Mouse (Mus musculus) inflammation-experienced regulatory T-cells, adult 6 months (primary cell): ENCODE data around the gene Mettl7b. TPM values are rescaled to one million over a fixed set of nuclear protein-coding genes. Genes with fewer than 3 reads are reported as not detected.
"Not testable (repeated sequence)": the region's sequence is repeated elsewhere in the genome, so short reads cannot be mapped to it uniquely, and the experiment has no call there.

ENCODE experiments used
- ATAC-seq: one replicate; pipeline ENCODE4 v1.8.0; 2017
- polyA plus RNA-seq, 3 experiments: library from polyadenylated mRNA; unstranded; fragments of 100-300 nt; shearing (Covaris generic); gene quantifications; one replicate each; pipeline ENCODE4 v1.2.1; 2017

Mettl7b gene
- polyA plus RNA-seq, result not detected

GRCm38 (mm10) chr10:128960590-128961584, at the start of gene Mettl7b:
Gene Mettl7b, minus strand, starts transcription at chr10:128960988.
- ATAC-seq, result no peak

GRCm38 (mm10) chr10:129010288-129010841, 49.6 kb upstream of the Mettl7b start, which contains the start of gene Olfr763:
Gene Olfr763, plus strand, starts transcription at chr10:129010791.
- no peak for ATAC-seq

DNA sequence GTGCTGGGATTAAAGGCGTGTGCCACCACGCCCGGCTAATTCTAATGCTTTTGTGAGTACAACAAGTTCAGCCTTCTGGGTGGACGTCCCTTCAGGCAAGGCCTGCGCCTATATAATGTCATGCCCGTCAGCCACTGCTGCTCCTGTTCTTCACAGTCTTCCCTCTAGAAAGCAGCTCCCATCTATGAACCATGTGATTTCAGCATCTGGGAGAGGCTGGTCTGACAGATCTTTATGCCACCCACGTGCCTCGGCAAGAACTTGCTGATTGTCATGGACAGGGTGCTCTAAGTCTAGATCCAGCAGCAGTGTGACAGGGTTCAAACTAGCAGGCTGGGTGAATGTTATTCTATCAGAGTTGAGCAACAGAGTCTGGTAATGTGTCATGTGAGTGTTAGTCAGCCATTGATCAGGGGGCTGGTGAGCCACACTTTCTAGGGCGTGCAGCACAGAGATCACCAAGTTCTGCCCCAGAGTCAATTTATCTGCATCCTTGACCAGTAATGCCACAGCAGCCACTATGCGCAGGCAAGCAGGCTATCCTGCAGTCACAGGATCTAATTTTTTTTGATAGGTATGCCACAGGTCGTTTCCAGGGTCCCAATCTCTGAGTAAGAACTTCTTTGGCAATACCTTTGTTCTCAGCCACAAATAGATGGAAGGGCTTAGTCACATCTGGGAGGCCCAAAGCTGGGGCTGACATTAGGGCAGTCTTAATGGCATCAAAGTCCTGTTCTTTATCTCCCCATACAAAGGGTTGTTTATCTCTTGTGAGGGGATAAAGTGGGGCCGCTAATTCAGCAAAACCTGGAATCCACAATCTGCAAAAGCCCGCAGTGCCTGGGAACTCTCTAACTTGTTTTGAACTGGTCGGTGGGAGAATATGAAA, 43.5 kb upstream of the Mettl7b start:
- ATAC-seq, result no peak

- ATAC-seq, result no peak
These were observed 35.8 kb upstream of the Mettl7b start for GRCm38 (mm10) chr10:128996523-128997040.

GRCm38 (mm10) chr10:128995796-128996195, 35.0 kb upstream of the Mettl7b start:
- no peak for ATAC-seq

- peak; percentile 64 for ATAC-seq
These were observed 30.2 kb upstream of the Mettl7b start for GRCm38 (mm10) chr10:128990994-128991393.

DNA sequence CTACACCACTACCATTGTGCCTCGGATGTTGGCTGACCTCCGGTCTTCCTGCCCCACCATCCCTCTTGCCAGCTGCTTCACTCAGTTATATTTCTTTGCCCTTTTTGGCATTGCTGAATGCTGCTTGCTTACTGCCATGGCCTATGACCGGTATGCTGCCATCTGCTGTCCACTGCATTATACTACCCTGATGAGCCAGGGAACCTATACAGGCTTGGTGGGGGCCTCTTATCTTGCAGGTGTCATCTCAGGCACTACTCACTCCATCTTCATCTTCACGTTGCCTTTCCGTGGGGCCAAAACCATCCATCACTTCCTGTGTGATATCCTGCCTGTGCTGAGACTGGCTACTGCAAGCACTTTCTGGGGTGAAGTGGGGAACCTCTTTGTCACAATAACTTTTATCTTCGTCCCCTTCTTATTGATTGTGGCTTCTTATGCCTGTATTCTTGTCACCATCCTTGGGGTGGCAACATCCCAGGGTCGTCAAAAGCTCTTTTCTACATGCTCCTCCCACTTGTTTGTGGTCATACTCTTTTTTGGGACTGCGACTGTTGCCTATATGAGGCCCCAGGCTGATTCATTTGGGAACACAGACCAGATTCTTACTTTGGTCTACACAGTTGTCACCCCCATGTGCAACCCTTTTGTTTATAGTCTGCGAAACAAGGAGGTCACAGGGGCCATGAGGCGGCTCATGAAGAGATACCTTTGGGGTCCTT, 29.5 kb upstream of the Mettl7b start:
- peak; percentile 56 for ATAC-seq

- ATAC-seq, result not testable (repeated sequence)
These were observed 28.3 kb upstream of the Mettl7b start, which contains the start of gene Olfr9 for GRCm38 (mm10) chr10:128989131-128989530. Gene Olfr9, plus strand, starts transcription at chr10:128989431.

DNA sequence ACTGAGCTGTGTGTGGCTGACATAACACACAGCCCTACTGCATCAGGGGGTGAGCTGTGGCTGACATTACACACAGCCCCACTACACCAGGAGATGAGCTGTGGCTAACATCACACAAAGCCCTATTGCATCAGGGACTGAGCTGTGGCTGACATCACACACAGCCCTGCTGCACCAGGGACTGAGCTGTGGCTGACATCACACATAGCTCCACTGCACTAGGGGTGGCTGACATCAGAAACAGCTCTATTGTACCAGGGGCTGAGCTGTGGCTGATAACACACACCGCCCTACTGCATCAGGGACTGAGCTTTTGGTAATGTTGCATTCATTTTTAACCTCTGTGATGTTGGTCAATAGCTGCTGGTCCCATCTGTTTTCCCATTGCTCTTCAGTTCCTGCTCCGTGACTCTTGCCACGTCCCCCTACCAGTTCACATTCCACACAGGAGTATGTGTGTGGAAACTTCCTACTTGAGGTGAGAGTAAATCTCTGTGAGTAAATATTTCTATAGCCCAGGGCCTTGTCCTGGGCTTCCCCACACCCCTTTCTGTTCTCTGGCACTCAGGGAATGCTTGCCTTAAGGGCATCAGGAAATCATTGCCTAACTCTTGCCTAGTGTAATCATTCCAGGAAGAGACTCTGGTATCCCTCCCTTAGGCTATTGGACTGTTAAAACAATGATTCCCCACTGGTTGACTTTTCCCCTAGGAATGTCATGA, 20.0 kb upstream of the Mettl7b start:
- ATAC-seq, result no peak

GRCm38 (mm10) chr10:128977522-128978114, 16.8 kb upstream of the Mettl7b start:
- ATAC-seq, result peak; percentile 52

GRCm38 (mm10) chr10:128976395-128976794, 15.6 kb upstream of the Mettl7b start:
- ATAC-seq, result no peak

DNA sequence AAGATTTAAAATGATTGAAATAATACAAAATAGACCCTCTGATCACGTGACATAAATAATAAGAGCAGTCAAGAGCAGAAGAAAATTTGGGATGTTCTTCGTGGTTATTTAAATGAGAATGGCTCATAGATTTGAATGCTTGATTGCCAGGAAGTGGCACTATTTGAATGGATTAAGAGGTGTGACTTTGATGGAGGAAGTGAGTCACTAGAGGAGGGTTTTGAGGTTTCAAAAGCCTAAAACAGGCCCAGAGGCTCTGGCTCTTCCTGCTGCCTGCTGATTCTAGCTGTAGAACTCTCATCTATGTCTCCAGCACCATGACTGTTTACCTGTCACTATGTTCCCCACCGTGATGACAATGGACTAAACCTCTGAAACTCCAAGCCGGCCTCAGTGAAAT, 12.1 kb upstream of the Mettl7b start:
- no peak for ATAC-seq

GRCm38 (mm10) chr10:128970740-128971250, 10.0 kb upstream of the Mettl7b start:
- ATAC-seq, result no peak

DNA sequence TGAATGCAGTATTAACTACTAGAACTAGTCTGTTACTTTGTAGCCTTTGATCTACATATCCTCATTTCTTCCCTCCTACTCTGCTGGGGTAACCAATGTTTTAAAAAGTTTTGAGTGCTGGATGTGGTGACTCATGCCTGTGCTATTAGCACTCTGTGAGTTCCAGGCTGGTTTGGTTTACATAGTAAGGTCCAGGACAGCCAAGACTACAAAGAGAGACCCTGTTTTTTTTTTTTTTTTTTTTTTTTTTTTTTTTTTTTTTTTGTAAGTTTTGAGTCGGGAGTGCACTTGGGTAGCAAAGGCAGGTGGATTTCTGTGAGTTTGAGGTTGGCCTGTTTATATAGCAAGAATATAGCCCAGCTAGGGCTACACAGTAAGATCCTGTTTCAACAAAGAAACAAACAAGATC, 7.6 kb upstream of the Mettl7b start:
- ATAC-seq, result no peak

- no peak for ATAC-seq
These were observed 5.1 kb upstream of the Mettl7b start for GRCm38 (mm10) chr10:128965871-128966270.

GRCm38 (mm10) chr10:128964961-128965360, 4.2 kb upstream of the Mettl7b start:
- no peak for ATAC-seq

DNA sequence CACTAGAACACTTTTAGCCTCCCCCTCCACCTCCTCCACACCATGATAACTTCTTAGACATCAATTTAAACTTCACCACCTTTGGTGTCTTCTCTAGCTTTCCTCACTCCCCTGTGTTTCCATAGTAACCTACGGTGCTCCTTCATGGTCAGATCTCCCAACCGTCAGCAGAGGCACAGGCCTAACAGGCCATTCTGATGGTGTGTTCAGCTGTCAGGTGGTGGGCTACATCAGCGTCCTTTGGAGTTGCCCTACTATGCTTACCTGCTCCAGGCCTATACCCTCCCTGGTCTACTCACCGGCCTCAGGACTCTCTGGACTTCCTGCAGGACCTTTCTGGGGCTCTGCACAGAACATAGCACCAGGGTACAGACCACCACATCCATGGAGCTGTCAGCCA, 646 bp downstream of the Mettl7b start:
- no peak for ATAC-seq

DNA sequence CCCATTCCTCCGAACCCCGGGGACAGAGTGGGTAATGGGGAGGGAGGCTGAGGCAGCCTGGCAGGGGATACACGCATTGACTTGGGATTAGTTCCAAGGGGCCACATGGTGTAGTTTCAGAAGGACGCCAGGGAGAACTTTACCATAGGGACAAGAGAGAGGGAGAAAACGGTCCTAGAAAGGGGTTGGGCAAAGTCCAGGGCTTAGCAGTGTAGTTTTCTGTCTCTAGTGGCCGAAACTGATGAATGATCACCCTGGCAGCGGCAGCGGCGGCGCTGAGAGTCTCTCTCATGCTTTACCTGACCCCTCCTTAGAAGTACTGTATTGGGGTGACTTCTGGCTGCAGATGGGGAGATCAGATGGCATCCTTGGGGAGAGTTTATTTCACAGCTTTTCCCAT, 2.4 kb downstream of the Mettl7b start:
- no peak for ATAC-seq

DNA sequence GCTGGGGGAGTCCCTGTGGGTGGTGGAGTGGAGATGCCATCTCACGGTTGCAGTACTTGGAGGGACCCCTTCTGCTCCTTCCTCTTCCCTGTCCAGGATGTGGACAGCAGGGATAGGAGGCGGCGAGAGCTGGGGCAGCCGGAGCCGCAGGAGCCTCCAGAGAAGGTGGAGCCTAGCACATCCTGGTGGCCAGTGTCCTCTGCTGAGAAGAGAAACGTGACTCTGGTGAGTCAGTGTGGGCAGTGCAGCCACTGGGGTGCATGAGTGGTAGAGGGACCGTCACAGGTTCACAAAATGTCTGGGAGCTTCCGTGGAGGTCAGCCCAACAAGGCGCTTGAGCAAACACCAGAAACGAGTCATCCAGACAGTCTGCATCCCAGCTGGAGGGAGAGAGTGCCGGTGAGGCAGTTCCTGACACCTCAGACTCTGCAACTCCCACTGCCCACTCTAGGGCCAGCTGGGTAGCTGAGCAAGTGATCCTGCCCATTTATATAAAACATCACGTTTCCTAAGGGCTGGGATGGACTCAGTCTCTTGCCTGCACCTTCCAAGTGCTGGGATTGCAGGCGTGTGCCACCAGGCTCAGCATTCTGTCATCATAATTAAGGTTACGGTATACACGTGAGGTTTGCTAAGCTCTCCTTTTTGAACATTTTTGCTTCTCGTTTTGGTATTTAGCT, 10.4 kb downstream of the Mettl7b start:
- no peak for ATAC-seq

- ATAC-seq, result no peak
These were observed 13.3 kb downstream of the Mettl7b start for GRCm38 (mm10) chr10:128947496-128947895.
